Mouse (Mus musculus): ENCODE measurements around the gene Iqch. TPM values are rescaled to one million over a fixed set of nuclear protein-coding genes. Genes with fewer than 3 reads are reported as not detected.
"Not testable (repeated sequence)": the region's sequence is repeated elsewhere in the genome, so short reads cannot be mapped to it uniquely, and the experiment has no call there.

Iqch gene
- polyA plus RNA-seq, 1 experiment from 2014 or later = not detected

- no peak overlapping the region for H3K9ac ChIP-seq
- H3K4me1 ChIP-seq (replicated peaks) = no peaks in the 10 kb centered on the region
- no peak overlapping the region for H3K4me3 ChIP-seq (replicated peaks)
- no peaks in the 10 kb centered on the region for H3K27me3 ChIP-seq
- WGBS (ENCODE audit: insufficient replicate concordance) = 68% methylated on average over 8 of the region's 8 CpGs
- no peaks in the 10 kb centered on the region for H3K9me3 ChIP-seq (replicated peaks)
- H3K4me2 ChIP-seq = no peak overlapping the region
- H3K36me3 ChIP-seq (replicated peaks) = no peaks in the 10 kb centered on the region
- H3K27ac ChIP-seq (replicated peaks) = no peak overlapping the region
- ATAC-seq (ENCODE audit: insufficient read depth) = no peak
Measured at GRCm38 (mm10) chr9:63556933-63557332, 45.4 kb downstream of the Iqch start.

- no peaks in the 10 kb centered on the region for H3K4me1 ChIP-seq (replicated peaks)
- no peak overlapping the region for H3K27ac ChIP-seq (replicated peaks)
- no peaks in the 10 kb centered on the region for H3K9me3 ChIP-seq (replicated peaks)
- no peak overlapping the region for H3K4me3 ChIP-seq (replicated peaks)
- H3K27me3 ChIP-seq = no peaks in the 10 kb centered on the region
- no peaks in the 10 kb centered on the region for H3K36me3 ChIP-seq (replicated peaks)
- H3K9ac ChIP-seq = no peak overlapping the region
- ATAC-seq (ENCODE audit: insufficient read depth) = no peak
- WGBS (ENCODE audit: insufficient replicate concordance) = 52% methylated on average over 1 of the region's 1 CpGs
- no peak overlapping the region for H3K4me2 ChIP-seq
Measured at GRCm38 (mm10) chr9:63556316-63556715, 46.0 kb downstream of the Iqch start.

- H3K36me3 ChIP-seq (replicated peaks) = no peaks in the 10 kb centered on the region
- H3K9me3 ChIP-seq (replicated peaks) = no peaks in the 10 kb centered on the region
- no peak overlapping the region for H3K4me3 ChIP-seq (replicated peaks)
- no peaks in the 10 kb centered on the region for H3K27me3 ChIP-seq
- WGBS (ENCODE audit: insufficient replicate concordance) = 51% methylated on average over 3 of the region's 3 CpGs
- ATAC-seq (ENCODE audit: insufficient read depth) = no peak
- H3K9ac ChIP-seq = no peak overlapping the region
- 0 out of 2 replicates have a peak, but pooled peaks cover under 1% of the 10 kb centered on the region for H3K4me1 ChIP-seq (replicated peaks)
- H3K27ac ChIP-seq (replicated peaks) = no peak overlapping the region
- no peak overlapping the region for H3K4me2 ChIP-seq
Measured at GRCm38 (mm10) chr9:63555460-63555990, 46.8 kb downstream of the Iqch start.

- 47% methylated on average over 3 of the region's 3 CpGs for WGBS (ENCODE audit: insufficient replicate concordance)
- ATAC-seq (ENCODE audit: insufficient read depth) = no peak
- Histone ChIP-seq H3K9me3 (replicated peaks) (no peaks in the 10 kb centered on the region), H3K4me3 (replicated peaks) (no peak overlapping the region), H3K4me2 (no peak overlapping the region), H3K36me3 (replicated peaks) (no peaks in the 10 kb centered on the region), H3K27ac (replicated peaks) (no peak overlapping the region), H3K4me1 (replicated peaks) (0 out of 2 replicates have a peak, but pooled peaks cover 3% of the 10 kb centered on the region), H3K9ac (no peak overlapping the region), H3K27me3 (no peaks in the 10 kb centered on the region)
Measured at GRCm38 (mm10) chr9:63553628-63554027, 48.7 kb downstream of the Iqch start.

GRCm38 (mm10) chr9:63550701-63551100, 51.6 kb downstream of the Iqch start:
- not testable (repeated sequence) for H3K36me3 ChIP-seq (replicated peaks); H3K27me3 ChIP-seq; H3K4me1 ChIP-seq (replicated peaks); H3K9ac ChIP-seq; H3K9me3 ChIP-seq (replicated peaks); H3K27ac ChIP-seq (replicated peaks); H3K4me3 ChIP-seq (replicated peaks); ATAC-seq (ENCODE audit: insufficient read depth); H3K4me2 ChIP-seq
- WGBS (ENCODE audit: insufficient replicate concordance) = 52% methylated on average over 6 of the region's 6 CpGs

GRCm38 (mm10) chr9:63548966-63549365, 53.3 kb downstream of the Iqch start:
- Histone ChIP-seq H3K4me1 (replicated peaks) (0 out of 2 replicates have a peak, but pooled peaks cover 3% of the 10 kb centered on the region), H3K9ac (no peak overlapping the region), H3K4me2 (no peak overlapping the region), H3K27me3 (no peaks in the 10 kb centered on the region), H3K27ac (replicated peaks) (no peak overlapping the region), H3K9me3 (replicated peaks) (no peaks in the 10 kb centered on the region), H3K36me3 (replicated peaks) (no peaks in the 10 kb centered on the region), H3K4me3 (replicated peaks) (no peak overlapping the region)
- no peak for ATAC-seq (ENCODE audit: insufficient read depth)
- 63% methylated on average over 5 of the region's 5 CpGs for WGBS (ENCODE audit: insufficient replicate concordance)

GRCm38 (mm10) chr9:63541926-63542325, 60.4 kb downstream of the Iqch start:
- H3K4me3 ChIP-seq (replicated peaks) = no peak overlapping the region

GRCm38 (mm10) chr9:63541301-63541700, 61.0 kb downstream of the Iqch start:
- ATAC-seq (ENCODE audit: insufficient read depth) = no peak
- Histone ChIP-seq H3K36me3 (replicated peaks) (no peaks in the 10 kb centered on the region), H3K27me3 (no peaks in the 10 kb centered on the region), H3K4me3 (replicated peaks) (no peak overlapping the region), H3K4me1 (replicated peaks) (0 out of 2 replicates have a peak, but pooled peaks cover 2% of the 10 kb centered on the region), H3K27ac (replicated peaks) (no peak overlapping the region), H3K9ac (no peak overlapping the region), H3K9me3 (replicated peaks) (no peaks in the 10 kb centered on the region), H3K4me2 (no peak overlapping the region)
- WGBS (ENCODE audit: insufficient replicate concordance) = 65% methylated on average over 7 of the region's 7 CpGs

More at GRCm38 (mm10) chr9:63541926-63542325, 60.4 kb downstream of the Iqch start:
- ATAC-seq (ENCODE audit: insufficient read depth) = no peak
- 0 out of 2 replicates have a peak, but pooled peaks cover 2% of the 10 kb centered on the region for H3K4me1 ChIP-seq (replicated peaks)
- H3K9me3 ChIP-seq (replicated peaks) = no peaks in the 10 kb centered on the region
- H3K36me3 ChIP-seq (replicated peaks) = no peaks in the 10 kb centered on the region
- 58% methylated on average over 7 of the region's 7 CpGs for WGBS (ENCODE audit: insufficient replicate concordance)
- H3K9ac ChIP-seq = no peak overlapping the region
- H3K27me3 ChIP-seq = no peaks in the 10 kb centered on the region
- H3K27ac ChIP-seq (replicated peaks) = no peak overlapping the region
- no peak overlapping the region for H3K4me2 ChIP-seq

GRCm38 (mm10) chr9:63537489-63537888, 64.8 kb downstream of the Iqch start:
- 59% methylated on average over 4 of the region's 4 CpGs for WGBS (ENCODE audit: insufficient replicate concordance)
- no peaks in the 10 kb centered on the region for H3K9me3 ChIP-seq (replicated peaks)
- H3K4me3 ChIP-seq (replicated peaks) = no peak overlapping the region
- no peaks in the 10 kb centered on the region for H3K36me3 ChIP-seq (replicated peaks)
- H3K27me3 ChIP-seq = no peaks in the 10 kb centered on the region
- no peak overlapping the region for H3K4me2 ChIP-seq
- no peak overlapping the region for H3K27ac ChIP-seq (replicated peaks)
- no peak for ATAC-seq (ENCODE audit: insufficient read depth)
- no peak overlapping the region for H3K9ac ChIP-seq
- peaks cover 2% of the 10 kb centered on the region; the same call in 1 of the 2 replicates for H3K4me1 ChIP-seq (replicated peaks)

- ATAC-seq (ENCODE audit: insufficient read depth) = no peak
Measured at GRCm38 (mm10) chr9:63535042-63535441, 67.3 kb downstream of the Iqch start.

GRCm38 (mm10) chr9:63534371-63534780, 67.9 kb downstream of the Iqch start:
- no peaks in the 10 kb centered on the region for H3K9me3 ChIP-seq (replicated peaks)
- no peak overlapping the region for H3K4me3 ChIP-seq (replicated peaks)
- H3K27ac ChIP-seq (replicated peaks) = no peak overlapping the region
- no peaks in the 10 kb centered on the region; the same call in 1 of the 2 replicates for H3K27me3 ChIP-seq
- no peaks in the 10 kb centered on the region; the same call in 1 of the 2 replicates for H3K4me1 ChIP-seq (replicated peaks)
- 51% methylated on average over 7 of the region's 7 CpGs for WGBS (ENCODE audit: insufficient replicate concordance)
- H3K9ac ChIP-seq = no peak overlapping the region
- no peak overlapping the region for H3K4me2 ChIP-seq
- ATAC-seq (ENCODE audit: insufficient read depth) = no peak
- no peaks in the 10 kb centered on the region for H3K36me3 ChIP-seq (replicated peaks)

More at GRCm38 (mm10) chr9:63535042-63535441, 67.3 kb downstream of the Iqch start:
- Histone ChIP-seq H3K36me3 (replicated peaks) (no peaks in the 10 kb centered on the region), H3K4me3 (replicated peaks) (no peak overlapping the region), H3K4me1 (replicated peaks) (no peaks in the 10 kb centered on the region; the same call in 1 of the 2 replicates), H3K4me2 (no peak overlapping the region), H3K9me3 (replicated peaks) (no peaks in the 10 kb centered on the region), H3K9ac (no peak overlapping the region), H3K27me3 (no peaks in the 10 kb centered on the region; the same call in 1 of the 2 replicates), H3K27ac (replicated peaks) (no peak overlapping the region)
- WGBS (ENCODE audit: insufficient replicate concordance) = 73% methylated on average over 6 of the region's 6 CpGs

Measured in liver, embryonic 15.5 days (tissue).